Mouse (Mus musculus) heart, postnatal 36 days (tissue): ENCODE results near the gene Gm49342. TPM values are rescaled to one million over a fixed set of nuclear protein-coding genes. Genes with fewer than 3 reads are reported as not detected.
A peak's percentile ranks its signal among the peaks of the same experiment; 100 is the strongest.
"Not testable (repeated sequence)": the region's sequence is repeated elsewhere in the genome, so short reads cannot be mapped to it uniquely, and the experiment has no call there.

Experiments used
- DNase-seq, 2 experiments: peaks; one replicate each; pipeline ENCODE4 v3.0.0; 2021 to 2022
- intact Hi-C: fragments of 180-260 bp; cut with DNase I; formaldehyde crosslinking; loops from one replicate; pipeline ENCODE4 v1.15.1; 2025
- total RNA-seq, 2 experiments: library from RNA; stranded (reverse); gene quantifications; 2 replicates each; pipeline ENCODE4 v1.2.3; 2021

Gene Gm49342
- total RNA-seq, 2 experiments from 2014 or later, result 10.1 to 10.6 TPM

- intact Hi-C loops, result loop anchor here (2.0 to 5.0 kb wide), 3 partner anchors 14 to 131 kb away; partner anchors contain the start of genes Gm49342 and Tep1
- DNase-seq, result peak; percentile 99
These were observed 13.4 kb upstream of the Gm49342 start, which contains the start of the genes Pip4p1 and Pnp for GRCm38 (mm10) chr14:50930754-50931492. Gene Pip4p1, minus strand, starts transcription at chr14:50930856. Gene Pnp, plus strand, starts transcription at chr14:50931082.

- DNase-seq, result no peak
- intact Hi-C loops, result loop anchor here (2.0 to 5.0 kb wide), 3 partner anchors 13 to 131 kb away; partner anchors contain the start of genes Gm49342 and Tep1
These were observed 12.8 kb upstream of the Gm49342 start for GRCm38 (mm10) chr14:50931493-50932020.

GRCm38 (mm10) chr14:50936649-50937048 is 7.7 kb upstream of the Gm49342 start:
- no peak for DNase-seq
- intact Hi-C loops, result no loop called here

- intact Hi-C loops, result no loop called here
- DNase-seq, result no peak
These were observed 6.0 kb upstream of the Gm49342 start for GRCm38 (mm10) chr14:50938119-50938908.

DNA sequence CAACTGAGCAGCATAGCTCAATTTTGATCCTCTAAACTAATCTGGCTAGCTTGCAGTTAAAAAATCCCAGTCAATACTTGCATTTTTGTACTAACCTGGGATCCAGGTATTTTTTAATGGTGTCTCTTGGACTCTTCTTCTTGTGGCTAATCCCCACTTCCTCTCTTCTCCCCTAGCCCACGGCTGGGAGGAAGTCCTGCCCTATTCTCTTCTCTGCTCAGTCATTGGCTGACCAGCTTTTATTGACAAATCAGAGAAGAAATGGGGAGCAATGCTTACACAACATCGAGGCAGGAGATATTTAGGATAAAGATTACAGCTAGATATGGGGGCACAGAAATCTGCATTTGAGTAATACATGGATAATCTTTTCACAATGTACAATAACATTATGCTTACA is 5.4 kb upstream of the Gm49342 start:
- intact Hi-C loops, result no loop called here

GRCm38 (mm10) chr14:50944668-50945033 is 334 bp downstream of the Gm49342 start:
- intact Hi-C loops, result loop anchor here (2.0 kb wide), 1 partner anchor 14 kb away; the partner anchor contains the start of genes Pip4p1 and Pnp
- DNase-seq, result not testable (repeated sequence)

More for the DNA sequence above, 5.4 kb upstream of the Gm49342 start:
- no peak for DNase-seq

DNA sequence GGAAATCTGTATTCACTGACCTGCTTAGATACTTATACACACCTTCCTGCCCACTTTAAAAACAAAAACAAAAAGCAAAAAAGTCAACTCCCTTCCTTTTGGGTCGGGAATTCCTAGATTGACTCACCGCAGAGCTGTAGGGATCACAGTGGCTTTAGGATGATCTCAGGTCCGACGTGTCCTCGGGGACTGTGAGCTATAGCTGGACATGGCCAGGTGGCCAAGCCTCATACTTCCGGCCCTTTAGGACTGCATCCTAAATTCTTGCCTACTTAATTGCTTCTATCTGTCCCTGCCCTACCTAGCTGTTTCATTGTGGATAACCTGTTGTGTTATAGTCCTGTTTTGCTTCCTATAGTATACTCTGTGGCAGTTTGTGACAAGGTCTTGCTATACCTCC is 764 bp downstream of the Gm49342 start:
- DNase-seq, result not testable (repeated sequence)
- intact Hi-C loops, result loop anchor here (2.0 kb wide), 1 partner anchor 14 kb away; the partner anchor contains the start of genes Pip4p1 and Pnp

DNA sequence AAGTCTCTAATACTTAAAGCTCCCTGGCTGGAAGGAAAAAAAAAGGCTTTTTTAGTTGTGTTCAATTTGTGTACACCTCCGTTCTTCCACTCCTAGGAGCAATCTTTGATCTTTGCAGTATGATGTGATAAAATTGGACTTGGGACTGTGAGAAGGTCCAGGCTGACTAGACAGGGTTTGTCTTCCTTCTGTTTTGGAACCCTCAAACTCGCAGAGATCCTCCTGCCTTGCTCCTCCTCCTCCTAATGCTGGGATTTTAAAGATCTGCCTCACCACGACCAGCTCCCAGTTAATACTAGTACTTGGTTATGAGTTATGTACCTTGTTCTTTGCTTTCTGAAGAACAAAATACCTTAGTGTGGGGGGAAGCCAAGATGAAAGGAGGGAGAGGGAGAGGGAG is 1.2 kb downstream of the Gm49342 start:
- intact Hi-C loops, result loop anchor here (2.0 kb wide), 1 partner anchor 15 kb away; the partner anchor contains the start of genes Pip4p1 and Pnp
- DNase-seq, result not testable (repeated sequence)

GRCm38 (mm10) chr14:50955487-50955886 is 11.2 kb downstream of the Gm49342 start:
- DNase-seq, result no peak
- intact Hi-C loops, result no loop called here

DNA sequence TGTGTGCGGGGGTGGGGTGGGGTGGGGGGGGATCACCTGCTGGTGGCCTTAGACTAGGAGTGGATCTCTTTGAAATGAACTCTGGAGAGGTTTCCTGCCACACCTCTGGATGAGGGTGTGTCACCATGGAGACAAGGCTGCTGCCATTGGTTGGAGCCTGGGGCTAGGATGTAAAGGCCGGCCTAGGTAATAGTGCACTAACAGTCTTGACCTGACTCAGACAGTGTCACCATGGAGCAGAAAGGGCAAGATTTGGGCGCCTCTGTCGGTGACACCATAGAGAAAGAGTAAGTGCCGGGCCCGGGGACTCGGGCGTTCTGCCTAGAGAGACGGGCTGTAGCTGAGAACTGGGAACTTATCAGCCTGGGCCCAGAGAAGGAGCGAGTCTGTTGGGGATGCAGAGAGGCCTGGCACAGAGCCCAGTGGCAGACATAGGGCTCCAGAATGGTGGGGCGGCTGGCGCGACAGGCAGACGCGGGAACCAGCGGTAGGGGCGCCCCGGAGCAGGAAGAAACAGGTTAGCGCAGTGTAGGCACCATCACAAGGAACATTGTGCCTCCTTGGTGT is 11.7 kb downstream of the Gm49342 start, which contains the start of gene Pnp2:
Gene Pnp2 (plus strand): TSS at position 51 of the 567 bp plus-strand sequence.
- intact Hi-C loops, result not testable (repeated sequence)
- peak; percentile 50 to 70 for DNase-seq

GRCm38 (mm10) chr14:50956724-50957123 is 12.4 kb downstream of the Gm49342 start:
- intact Hi-C loops, DNase-seq: not testable (repeated sequence)

DNA sequence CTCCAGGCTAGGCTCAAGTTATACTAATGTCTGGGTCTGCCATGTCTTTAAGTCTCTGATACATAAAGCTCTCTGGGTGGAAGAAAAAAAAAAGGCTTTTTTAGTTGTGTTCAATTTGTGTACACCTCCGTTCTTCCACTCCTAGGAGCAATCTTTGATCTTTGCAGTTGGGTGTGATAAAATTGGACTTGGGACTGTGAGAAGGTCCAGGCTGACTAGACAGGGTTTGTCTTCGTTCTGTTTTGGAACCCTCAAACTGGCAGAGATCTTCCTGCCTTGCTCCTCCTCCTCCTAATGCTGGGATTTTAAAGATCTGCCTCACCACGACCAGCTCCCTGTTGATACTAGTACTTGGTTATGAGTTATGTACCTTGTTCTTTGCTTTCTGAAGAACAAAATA is 12.8 kb downstream of the Gm49342 start:
- DNase-seq, intact Hi-C loops: not testable (repeated sequence)

DNA sequence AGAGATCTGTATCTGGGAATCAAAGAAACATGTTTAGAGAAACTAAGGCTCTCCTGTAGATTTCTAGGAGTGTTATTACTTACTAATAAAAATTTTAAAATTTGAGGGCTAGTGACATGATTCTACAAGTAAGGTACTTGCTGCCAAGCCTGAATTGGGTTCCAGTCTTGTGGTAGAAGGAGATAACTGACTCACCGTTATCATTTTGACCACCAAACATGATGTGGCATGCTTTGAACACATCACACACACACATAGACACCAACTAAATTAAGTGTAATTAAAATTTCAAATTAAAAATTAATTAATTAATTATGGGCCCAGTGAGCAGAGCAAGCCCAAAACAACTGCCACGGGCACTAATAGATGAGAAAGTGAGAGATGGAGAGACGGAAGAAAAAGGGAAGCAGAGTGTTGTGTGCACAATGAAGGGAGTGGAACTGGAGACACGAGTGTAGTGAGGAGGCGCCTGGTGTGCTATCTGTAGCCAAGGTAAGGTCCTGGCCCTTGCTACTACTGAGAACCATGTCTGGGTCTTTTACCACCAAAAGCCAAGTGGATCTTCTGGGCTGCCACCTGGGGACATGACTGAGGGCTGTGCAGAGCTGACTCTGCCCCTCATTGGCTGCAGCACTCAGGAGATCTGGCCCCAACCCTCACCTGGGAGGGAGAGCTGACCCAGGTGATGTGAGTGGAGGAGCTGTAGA is 14.1 kb downstream of the Gm49342 start:
- DNase-seq, intact Hi-C loops: not testable (repeated sequence)

DNA sequence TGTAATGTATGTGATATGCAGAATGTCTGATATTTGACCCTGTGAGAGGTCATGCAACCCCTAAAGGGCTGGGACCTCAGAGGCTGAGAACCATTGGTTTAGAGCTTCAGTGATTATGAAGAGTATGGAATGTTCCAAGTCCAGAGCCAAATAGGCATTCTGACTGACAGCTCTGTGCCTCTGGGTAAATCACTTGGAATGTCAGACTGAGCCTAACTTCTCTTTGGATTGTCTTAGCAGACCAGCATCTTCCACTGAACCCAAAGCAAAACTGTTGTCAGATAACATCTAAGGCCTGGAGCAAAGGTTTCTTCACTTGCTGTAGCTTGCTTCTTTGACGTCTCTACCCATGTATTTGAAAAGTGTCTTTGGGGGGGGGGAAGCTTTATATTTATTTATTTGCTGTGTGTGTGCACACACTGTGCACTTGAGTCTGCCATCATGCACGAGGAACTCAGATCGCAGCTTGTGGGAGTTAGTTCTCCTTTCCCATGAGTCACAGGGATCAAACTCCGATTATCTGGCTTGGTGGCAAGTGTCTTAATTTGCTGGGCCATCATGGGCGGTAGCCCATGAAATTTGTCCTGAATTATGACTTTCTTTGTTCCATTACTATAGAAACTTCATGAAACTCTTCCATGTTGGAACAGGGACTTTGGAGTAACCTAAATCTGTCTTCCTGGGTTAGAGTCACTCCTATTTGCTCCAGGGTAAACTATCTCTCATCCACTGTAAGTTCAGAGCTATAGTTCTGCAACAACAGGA is 24.1 kb downstream of the Gm49342 start:
- intact Hi-C loops, result no loop called here
- DNase-seq, result no peak

DNA sequence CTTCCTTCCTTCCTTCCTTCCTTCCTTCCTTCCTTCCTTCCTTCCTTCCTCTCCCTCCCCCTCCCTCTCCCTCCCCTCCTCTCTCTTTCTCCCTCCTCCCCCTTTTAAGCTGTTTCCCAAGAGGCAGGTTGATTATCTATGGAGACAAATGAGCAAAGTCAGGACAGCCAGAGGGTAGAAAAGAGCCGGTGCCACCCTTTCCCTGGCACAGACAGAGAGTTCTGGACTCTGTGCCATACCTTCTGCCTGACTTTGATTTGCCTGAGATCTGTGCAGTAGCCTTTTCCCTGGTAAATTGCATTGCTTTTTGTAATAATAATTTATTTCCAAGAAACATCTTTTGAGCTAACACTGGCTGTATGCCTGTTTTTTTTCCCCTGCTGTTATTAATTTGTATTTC is 24.7 kb downstream of the Gm49342 start:
- no peak for DNase-seq
- intact Hi-C loops, result no loop called here

DNA sequence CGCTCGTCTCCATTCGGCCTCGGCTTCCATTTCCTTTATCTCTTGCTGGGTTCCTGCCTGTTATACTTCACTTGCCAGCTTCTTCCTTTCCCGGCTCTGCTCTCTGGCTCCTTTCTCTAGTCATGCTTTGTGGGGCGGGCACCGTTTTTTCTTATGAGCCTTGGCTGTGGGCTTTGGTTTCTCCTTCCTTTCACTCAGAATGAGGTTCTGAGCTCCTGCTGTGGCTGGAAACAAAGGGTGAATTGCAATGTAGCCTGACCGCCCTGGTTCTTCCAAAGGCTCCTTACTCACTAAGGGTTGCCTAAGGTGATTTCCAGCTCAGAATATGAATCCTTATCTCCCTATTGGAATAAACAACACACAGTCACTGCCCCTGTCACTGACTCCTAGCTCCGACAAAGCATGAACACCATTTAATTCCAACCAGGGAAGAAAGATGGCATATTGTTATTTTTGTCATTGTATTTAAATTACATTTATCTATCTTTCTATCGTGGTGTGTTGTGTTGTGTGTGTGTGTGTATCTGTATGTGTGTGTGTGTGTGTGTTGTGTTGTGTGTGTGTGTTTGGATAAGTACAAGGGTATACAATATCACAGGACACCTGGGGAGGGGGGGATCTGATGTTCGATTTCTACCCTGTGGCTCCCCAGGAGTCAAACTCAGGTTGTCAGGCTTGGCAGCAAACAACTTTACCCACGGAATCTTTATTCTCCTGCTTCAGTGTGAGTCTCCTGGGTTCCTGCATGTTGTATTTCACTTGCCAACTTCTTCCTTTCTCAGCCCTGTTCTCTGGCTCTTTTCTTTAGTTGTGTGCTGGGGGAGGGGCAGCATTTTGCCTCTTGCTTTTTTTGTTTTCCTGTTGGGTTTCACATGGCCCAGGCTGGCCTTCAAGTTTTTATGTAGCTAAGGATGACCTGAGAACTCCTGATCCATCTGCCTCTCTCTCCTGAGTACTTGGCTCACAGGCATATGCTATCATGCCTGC is 25.5 kb downstream of the Gm49342 start:
- DNase-seq, result peak; percentile 41 to 45
- intact Hi-C loops, result no loop called here

DNA sequence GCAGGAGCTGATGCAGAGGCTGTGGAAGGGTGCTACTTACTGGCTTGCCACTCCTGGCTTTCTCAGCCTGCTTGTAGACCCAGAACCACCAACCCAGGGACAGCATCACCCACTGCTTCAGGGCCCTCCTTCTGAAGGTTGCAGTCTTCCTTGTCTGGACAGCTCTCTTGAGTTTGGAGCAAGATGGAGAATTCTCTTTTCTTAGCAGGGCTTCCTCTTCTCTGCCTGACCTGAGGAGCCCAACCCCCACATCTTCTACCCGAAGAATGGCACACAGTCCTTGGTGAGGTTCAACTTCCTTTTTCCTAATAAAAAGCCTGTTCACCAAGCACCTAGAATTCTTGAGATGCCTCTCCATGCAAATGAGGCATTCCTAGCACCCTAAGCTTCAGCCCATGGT is 26.5 kb downstream of the Gm49342 start:
- intact Hi-C loops, result no loop called here
- no peak for DNase-seq

- DNase-seq, intact Hi-C loops: not testable (repeated sequence)
These were observed 28.7 kb downstream of the Gm49342 start for GRCm38 (mm10) chr14:50973054-50973453.
